Mouse (Mus musculus) heart, adult 2 months (tissue): ENCODE results near the gene Adamts12.

ENCODE experiments used
- CTCF ChIP-seq: fragments of 200-600 bp; IDR thresholded peaks from 2 replicates; pipeline ENCODE4 v1.8.1; 2022; ENCODE audit warnings: antibody characterized with exemption, mild to moderate bottlenecking, moderate library complexity
- POLR2A ChIP-seq: fragments of 200-500 bp; IDR thresholded peaks from 2 replicates; pipeline ENCODE4 v1.6.1; 2011; ENCODE audit warnings: mild to moderate bottlenecking, low read depth, low read length, control low read depth; ENCODE audit not compliant: insufficient read depth

GRCm38 (mm10) chr15:11240406-11240805 lies 175.8 kb downstream of the Adamts12 start:
- no peak for TF ChIP-seq CTCF
- TF ChIP-seq POLR2A: no peak
